Mouse (Mus musculus): ENCODE results near the gene Faf1.

Gene Faf1

DNA sequence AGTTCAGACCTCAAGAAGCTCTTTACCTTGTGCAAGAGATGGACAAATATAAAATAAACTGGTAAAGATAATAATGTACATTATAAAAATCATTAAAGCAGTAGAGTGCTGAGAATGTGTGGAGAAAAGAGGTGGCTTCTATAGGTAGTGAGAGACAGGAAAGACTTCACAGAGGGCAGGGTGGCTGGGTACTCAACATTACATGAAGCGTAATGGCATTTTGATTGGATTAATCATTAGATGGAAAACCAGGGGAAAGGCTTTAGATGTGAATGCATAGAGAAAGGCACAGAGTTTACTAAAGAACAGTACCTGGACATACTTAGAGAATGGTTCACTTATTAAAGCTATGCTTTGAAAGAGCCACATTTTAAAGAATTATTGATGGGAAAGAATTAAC is 252.7 kb downstream of the Faf1 start:
- DNase-seq (ENCODE audit: low spot score) = no peak

DNA sequence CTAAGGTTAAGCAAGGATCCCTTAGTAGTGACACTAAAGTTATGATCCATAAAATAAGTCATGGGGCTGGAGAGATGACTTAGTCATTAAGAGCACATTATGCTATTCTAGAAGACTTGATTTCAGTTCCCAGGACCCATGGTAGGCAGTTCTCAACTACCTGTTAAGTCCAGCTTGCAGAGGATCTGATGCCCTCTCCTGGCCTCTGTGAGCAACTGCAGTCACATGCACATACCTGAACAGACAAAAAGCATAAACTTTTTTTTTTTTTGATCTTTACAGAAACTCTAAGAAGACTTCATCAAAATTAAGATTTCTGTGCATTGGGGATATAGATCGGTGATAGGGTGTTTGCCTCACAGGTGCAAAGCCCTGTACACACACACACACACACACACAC is 254.1 kb downstream of the Faf1 start:
- no peak for DNase-seq (ENCODE audit: low spot score)

DNA sequence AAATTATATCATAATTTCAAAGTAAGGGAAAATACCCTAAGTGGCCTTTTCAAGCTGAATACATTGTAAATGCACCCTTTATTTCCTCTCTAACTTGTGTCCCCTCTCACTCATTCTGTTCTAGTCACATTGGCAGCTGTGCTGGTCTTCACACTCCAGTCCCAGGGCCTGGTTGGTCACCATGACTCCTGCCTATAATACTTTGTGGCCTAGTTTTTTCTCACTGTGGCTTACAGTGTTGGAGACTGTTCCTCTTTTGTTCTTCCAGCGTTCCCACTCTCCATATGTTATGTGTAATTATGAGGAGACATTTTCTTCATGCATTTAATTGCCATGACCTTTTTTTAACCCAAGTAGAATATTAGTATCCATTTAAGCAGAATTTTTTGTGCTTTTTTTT is 254.5 kb downstream of the Faf1 start:
- no peak for DNase-seq (ENCODE audit: low spot score)

DNA sequence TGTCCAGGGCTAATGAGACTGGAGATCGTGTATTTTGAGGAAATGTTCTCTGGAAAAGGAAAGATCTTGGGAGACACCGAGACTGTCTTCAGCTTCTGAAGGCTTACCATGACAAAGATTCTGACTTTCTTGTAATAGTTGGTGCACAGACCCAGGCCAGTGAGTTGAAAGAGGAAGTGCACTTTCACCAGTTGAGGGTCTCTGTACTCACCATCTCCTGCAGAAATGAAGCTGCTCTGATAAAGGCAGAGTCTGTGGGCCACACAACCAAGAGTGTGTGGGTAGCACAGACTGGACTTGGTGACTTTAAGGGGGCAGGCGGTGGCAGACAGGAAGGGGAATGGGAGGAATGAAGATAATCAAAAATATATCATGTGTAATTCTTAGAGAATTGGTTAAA is 260.2 kb downstream of the Faf1 start:
- DNase-seq (ENCODE audit: low spot score) = no peak

DNA sequence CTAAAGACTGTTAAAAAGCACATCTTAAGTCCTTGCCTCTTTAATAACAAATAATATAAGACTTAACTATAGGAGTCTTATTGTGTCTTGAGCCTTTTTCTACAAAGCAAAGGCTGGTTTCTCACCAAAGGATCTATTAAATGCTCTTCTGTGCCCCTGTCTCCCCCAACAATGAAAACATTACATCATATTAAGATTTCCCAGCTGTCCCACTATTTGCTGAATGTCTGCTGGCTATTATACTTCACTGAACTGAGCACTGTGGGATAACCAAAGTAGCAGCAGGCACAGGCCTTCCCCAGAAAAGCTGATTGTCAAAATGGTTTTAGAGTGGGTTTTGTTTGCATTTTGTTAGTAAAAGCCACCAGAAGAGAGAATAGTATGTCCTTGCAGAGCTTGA is 262.9 kb downstream of the Faf1 start:
- no peak for DNase-seq (ENCODE audit: low spot score)

DNA sequence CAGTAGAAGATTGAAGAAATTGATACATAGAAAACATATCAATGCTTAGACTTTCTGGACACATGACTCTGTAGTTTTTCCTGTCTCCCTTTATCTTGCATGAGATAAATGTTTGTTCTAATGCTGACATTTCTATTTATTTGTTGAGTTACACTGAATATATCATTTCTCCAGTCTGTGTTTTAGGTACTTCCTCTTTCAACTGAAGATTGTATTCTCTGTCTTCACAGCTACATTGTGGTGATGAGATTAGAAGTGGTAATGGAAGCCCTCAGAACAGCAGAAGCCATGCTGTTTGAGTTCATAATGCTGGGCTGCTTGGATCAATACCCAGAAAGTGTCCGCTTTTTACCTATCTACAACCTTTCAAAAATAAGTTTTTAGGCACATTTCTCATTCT is 269.2 kb downstream of the Faf1 start:
- DNase-seq (ENCODE audit: low spot score) = no peak

DNA sequence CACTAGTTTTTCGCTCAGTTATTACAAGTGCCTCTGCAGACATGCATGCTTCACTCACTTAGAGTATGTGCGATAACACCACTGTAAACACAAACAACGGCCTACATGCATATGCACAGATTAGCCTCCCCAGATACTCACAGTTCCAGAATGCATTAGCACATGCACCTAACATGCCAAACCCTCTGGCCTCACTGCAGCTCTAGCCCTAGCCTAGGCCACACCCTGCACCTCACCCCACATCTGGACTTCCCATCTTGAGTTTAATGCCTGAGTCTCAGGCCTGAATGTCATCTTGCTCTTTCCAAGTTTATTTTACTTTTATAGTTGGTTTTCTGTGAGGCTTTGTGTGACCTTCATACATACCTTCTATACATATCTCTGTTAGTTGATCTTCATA is 272.9 kb downstream of the Faf1 start:
- no peak for DNase-seq (ENCODE audit: low spot score)

DNA sequence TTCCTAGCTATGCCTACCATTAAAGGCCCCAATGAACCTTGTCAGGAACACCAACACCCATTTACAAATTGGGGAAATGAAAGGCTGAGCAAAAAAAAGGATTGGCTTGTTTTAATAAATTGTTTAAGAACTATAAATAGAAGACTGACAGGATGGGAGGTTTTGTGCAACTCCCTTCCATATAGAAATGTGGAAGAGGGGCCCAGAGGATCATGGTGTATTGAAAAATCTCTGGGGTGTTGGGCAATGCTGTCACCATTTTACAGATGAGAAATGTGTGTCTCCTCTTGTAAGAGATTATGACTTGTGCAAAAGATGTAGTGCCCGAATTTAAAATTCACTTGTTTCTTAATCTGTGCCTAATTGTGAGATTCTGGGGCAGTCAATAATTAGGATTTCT is 277.1 kb downstream of the Faf1 start:
- no peak for DNase-seq (ENCODE audit: low spot score)

DNA sequence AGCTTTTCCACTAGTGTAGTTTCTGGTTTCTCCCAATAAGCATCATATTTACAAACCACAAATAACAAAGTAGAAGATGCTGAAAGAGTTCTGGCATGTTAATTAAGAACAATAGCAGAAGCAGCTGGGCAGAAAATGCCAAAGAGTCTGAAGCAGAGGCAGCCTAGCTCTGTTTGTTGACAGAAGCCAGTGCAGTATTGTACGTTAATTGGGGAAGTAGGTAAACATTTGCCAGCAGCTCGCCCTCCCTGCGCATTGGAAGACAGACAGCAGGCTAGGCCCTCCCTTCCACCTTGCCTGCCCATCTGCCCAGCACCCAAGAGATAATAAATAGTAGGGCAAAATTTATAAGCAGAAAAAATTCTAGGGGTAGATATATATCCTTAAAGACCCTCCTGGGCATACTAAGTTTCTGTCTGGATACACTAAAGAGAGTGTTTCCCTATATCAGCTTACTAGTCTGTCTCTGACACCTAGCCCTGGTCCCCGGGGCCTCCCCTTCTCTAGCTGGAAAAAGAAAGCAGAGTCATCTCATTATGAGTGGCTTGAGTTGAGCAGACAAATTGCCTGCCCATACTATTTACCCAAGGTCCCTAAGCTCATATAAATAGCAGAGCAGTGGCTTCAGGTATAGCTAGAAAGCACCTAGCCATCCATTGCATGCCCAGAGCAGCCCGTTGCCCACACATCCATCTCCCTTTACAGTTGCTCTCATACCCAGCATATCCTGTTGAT is 284.0 kb downstream of the Faf1 start:
- peak; percentile 16 for DNase-seq (ENCODE audit: low spot score)

DNA sequence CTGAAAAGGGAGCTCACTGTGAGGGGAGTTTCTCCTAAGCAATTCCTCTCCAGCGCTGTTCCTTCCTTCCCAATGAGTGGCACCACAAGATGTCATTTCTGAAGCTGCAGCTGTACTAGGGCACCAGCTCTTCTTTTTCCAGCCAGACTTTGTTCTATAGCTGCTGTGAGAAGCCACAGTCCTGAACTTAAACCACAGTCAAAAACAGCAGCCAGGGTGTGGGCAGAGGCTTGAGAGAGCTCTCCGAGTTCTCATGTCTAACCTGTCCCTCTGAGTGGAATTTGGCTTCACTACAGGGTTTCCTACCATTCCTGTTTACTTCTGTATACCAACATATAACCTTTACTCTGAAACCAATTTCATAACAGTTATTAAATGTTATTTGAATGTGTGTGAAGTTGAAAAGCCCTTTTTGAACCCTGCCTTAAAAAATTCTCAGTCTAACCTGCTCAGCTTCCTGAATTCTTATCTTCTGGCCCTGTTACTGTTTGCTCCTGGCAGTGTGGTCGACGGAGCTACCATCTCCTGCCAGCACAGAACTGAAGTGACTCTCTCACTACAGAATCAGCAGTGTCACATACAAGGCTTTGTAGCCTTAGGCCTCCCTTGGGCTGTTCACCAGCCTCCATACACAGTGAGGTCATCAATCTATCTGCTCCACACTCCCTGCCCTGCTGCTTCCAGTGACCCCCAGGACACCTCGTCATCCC is 287.3 kb downstream of the Faf1 start:
- peak; percentile 19 for DNase-seq (ENCODE audit: low spot score)

DNA sequence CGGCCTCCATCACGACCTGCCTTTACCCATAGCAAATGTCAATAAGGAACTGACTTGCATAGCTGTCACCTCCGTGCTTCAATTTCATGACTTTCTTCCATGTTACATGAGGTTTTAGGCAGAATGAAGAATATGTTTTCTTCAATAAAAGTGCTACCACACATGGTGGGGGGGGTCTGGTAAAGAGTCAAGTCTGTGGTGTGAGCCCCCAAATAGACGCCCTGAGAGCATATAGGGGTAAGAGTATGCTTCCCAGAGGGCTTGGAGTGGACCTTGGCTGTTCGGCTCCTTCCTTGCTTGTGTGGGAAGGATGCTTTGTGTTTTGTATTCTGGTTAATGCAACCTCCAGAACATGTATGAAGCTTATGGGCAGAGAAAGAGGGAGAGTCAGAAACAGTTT is 293.2 kb downstream of the Faf1 start:
- DNase-seq (ENCODE audit: low spot score) = peak; percentile 15

DNA sequence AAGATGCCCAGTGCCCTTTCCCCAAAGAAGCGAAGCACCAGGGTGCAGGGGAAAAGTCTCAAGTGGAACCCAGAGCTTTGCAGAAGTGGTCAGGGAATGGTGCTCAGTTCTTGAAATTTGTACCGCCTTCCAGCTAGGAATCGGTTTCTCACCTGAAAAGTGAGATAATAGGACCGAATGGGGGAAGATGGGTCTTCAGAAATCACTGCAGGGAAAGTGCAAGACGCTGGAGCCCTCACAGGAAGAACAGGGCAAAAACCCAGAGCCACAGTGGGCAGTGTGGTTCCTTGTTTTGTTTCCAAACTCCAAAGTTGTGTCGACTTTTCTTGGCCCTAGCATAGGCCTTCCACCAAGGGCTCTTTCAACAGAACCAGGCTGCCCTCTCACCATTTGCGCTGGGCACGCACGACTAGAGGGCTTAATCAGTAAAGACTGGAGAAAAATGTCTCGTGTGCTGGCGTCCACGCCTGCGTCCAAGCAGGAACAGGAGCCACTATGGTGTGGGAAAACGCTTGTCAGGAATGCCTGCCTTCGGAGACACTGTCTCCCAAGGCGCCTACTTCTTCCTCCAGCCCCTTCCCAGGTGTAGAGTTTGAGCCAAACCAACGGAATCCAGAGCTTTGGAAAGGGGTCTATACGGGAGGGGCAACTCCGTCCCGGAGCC is 297.7 kb downstream of the Faf1 start:
- DNase-seq (ENCODE audit: low spot score) = peak; percentile 34

DNA sequence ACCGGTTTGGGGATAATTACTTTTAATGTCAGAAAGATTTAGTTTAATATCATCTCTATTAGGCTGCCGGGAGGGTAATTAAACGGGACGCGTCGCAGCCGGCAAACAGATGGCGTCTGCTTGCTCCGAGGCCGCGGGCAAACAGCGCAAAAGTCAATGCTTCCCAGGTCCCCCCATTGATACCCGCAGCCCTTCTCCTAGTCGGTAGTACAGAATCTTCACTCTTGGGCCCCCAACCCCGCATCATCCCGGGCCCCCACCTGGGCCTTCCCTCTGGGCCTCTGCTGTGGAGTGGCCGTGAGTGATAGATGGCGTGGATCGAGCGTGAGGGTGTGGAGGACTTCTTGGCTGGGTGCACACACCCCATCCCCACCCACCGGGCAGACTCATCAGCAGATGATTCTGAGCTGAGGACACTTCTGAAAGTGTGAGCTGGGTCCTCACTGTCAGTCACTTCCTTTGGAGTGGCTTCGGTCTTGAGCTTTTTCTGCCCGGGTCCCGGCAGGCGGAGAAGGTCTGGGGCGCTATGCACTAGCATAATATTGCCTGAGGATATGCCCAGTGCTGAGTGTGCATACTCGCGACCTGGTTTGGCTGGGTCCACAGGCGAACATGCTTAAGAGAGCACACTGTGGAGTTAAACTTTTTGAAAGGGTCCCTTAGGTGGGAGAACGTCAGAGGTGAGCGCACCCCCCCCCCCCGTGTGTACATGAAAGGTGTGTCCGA is 298.4 kb downstream of the Faf1 start:
- peak; percentile 37 for DNase-seq (ENCODE audit: low spot score)

DNA sequence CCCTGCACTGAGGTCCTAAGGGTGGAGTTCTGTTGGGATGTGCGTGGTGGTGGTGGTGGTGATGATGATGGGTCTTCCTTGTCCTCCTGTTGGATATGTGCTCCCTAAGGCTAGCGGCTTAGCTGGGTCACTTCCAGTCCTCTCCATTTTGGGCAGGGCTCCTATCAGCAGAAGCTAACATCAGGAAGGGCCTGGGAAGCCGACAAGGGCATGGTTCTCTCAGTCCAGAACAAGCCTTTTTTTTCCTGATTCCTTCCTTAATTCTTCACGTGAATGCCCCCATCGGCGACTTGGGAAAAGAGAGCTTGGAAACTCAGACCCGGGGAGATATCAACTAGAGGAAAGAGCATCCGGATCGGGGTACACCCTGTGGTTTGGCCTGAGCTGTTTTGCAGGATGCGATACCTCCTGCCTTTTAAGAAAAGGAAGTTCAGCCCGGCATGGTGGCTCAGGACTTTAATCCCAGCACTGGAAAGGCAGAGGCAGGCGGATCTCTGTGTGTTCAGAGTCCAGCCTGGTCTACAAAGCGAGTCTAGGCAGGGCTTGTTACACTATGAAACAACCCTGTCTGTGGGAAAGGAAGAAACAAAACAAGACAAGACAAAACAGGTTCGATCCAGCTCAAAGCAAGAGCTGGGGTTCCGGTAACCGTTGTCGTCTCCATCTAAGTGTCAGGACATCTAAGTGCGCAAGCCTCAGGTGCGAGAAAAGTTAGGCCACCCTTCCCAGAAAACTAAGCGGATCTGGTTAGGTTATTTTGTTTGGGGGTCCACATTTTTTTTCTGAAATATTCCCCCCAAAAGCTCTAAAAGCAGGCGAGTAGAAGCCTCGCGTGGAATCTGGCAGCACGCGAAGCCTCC is 299.2 kb downstream of the Faf1 start:
- peak; percentile 36 for DNase-seq (ENCODE audit: low spot score)

DNA sequence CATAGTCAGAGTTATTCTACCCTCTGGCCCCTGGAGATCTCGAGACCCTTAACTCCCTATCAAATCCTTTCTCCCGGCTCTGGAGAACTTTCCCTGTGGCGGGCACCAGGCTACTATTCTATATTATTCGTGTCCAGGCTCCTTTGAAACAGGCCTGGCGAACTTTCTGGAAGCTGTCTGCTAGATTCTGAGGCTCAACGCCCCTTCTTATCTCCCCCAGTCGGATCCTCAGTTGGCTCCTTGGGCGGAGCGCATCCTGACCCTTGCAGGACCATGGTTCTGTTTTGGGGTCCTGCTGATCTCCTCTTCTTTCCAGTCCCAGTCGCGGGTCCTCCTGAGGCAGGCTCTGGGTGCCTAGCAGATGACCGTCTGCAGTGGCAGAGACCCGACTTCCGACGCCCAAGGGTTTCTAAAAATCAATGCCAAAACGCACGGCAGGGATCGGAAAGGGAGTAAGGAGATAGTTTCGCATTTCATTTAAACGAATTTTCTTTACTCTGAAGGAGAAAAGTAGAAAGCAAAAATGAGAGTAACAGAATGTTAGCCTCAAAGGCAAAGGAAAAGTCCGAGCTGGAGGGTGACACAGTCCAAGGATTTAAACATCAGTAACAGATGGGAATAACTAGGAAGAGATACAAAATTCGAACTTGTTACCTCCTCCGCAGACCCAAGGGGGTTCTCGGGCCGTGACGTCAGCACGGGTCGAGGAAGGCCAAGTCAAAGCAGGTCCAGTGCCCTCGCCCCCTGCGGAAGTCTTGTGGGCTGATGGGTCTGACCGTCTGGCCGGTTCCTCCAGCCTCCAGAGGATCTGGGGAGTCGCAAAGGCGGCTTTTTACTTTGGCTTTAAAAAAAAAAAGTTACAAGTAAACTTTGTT is 300.1 kb downstream of the Faf1 start:
- DNase-seq (ENCODE audit: low spot score) = peak; percentile 48

DNA sequence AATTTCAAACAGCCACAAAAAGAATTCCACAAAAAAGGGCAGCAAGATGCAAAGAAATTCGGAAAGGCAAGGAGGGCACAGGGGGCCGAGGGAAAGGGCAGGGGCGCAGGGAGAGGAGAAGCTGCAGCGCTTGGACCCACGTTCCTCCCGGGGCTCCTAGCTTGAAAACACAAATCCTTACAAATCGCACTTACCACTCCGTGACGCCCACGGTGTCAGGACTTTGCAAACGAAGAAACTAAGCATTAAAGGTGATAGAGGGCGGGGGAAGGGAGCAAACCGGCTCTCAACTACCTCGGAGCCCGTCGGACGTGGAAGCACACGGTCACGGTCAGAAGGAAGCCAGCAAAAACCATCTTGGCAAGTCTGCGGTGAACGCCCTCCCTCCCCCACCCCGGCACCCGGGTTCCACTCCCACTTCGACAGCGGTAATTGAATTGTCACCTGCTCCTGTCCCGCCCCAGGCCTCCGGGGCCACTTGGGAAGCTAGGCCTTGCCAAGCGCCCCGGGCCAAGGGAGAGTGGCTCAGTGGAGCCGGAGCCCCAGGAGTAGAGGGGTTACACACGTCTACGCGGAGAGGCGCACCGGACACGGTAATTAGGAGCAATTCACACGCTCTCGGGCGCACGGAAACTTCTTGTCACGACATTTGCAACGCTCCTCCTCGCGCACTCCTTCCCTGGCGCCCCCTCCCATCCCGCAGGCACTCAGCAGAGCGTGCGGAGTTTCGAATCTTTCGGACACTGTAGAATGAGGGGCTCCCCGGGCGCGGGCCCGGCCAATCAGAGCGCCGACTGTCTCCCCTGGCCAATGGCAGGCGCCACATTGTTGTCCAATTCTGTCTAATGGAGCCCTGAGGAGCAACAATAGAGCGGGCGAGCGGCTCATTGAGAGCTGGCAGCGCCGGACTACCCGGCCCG is 301.0 kb downstream of the Faf1 start, which contains the start of gene Dmrta2:
Gene Dmrta2, plus strand, starts transcription at position 906 of the 920 bp plus-strand sequence.
- peak; percentile 48 for DNase-seq (ENCODE audit: low spot score)

DNA sequence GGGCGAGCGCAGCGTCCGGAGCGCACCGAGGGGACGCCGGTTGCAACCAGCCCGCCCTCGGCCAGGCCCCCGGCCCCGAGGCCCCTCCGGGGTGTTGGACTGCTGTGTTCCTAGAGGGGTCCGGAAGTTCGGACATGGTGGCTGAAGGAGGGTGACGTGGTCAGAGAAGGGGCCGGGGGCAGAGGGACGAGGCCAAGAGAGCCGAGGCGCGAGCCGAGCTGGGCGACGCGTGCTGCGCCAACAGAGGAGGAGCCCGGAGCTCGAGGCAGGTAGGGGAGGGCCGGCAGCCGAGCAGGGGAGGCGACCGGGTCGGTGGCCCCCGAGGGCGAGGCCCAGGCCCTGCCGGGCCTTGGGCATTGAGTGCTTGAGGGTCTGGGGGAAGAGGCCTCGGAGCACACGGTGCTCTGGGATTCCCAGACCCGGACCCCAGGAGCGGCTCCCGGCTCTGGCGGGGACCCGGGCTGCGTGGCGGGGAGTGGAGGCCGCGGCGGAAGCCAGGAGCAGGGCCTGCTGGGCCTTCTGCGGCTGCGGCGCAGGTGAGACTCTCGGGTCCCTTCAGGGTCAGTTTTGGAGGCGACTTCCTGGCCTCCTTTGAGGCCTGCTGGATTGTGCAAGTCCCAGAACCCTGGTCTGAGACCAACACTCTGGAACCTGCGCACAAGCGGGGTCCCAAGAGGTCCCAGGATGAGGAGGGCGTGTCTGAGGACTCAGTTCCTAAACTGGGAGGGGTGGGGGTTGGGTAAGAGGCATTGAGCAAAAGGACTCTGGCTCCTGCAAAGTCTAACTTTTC is 301.9 kb downstream of the Faf1 start:
- peak; percentile 39 for DNase-seq (ENCODE audit: low spot score)

DNA sequence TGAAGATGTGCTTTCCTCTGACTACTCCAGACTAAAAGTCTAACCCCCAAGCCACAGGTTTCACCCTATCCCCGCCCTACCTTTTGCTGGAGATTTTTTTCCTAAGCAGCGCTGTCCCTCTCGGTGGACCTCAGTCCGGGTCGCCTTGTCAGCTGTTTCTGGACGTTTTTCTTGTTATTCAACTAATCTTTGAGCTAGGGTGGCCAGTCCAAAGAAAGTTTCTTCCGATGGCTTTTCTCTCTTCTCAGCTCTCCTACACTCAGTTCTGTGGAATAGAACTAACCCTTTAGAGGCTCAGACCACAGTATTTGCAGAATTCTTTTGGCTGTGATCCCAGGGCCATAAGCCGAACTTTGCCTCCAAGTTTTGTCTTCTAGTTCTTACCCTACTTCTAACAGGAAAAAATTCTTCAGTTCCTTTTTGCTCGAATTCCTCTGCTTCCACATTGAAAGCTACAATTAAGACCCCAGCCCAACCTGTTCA is 302.5 kb downstream of the Faf1 start:
- DNase-seq (ENCODE audit: low spot score) = peak; percentile 27

Data from testis, postnatal 10 days (tissue).